Mouse (Mus musculus) lung, adult 2 months (tissue): ENCODE measurements around the gene Magi1. TPM values are rescaled to one million over a fixed set of nuclear protein-coding genes. Genes with fewer than 3 reads are reported as not detected.

Experiments
- DNase-seq: peaks from one replicate; pipeline ENCODE4 v3.0.0; 2022
- H3K4me1 ChIP-seq: fragments of 200-500 bp; 2 replicates; pipeline ENCODE4 v1.6.1; 2011; ENCODE audit warnings: low read length; ENCODE audit not compliant: control insufficient read depth, insufficient read depth
- H3K4me3 ChIP-seq: fragments of 200-500 bp; replicated peaks from 2 replicates; pipeline ENCODE3; 2011; ENCODE audit warnings: low read depth, mild to moderate bottlenecking, control low read depth, low read length; ENCODE audit errors: extremely low read depth
- CTCF ChIP-seq: fragments of 200-500 bp; IDR thresholded peaks from 2 replicates; pipeline ENCODE4 v1.5.1; 2011; ENCODE audit warnings: mild to moderate bottlenecking, low read length, control low read depth; ENCODE audit not compliant: insufficient read depth
- POLR2A ChIP-seq: fragments of 200-500 bp; IDR thresholded peaks from 2 replicates; pipeline ENCODE4 v1.6.1; 2011; ENCODE audit warnings: low read depth, mild to moderate bottlenecking, control low read depth, low read length, borderline replicate concordance; ENCODE audit errors: extremely low read depth
- WGBS: fragments of 180-500 bp; shearing (Covaris S2); methylation state at CpG from one replicate; pipeline ENCODE4 v1.1.7; 2018; 5-methylcytosine and 5-hydroxymethylcytosine counted together
- polyA plus RNA-seq: library from polyadenylated mRNA; depleted of rRNA; stranded (reverse); fragments of >200 nt; gene quantifications from 2 replicates; pipeline ENCODE4 v1.2.3, GENCODE M21; 2012

Gene Magi1
- polyA plus RNA-seq, 1 experiment, result 12.3 TPM

DNA sequence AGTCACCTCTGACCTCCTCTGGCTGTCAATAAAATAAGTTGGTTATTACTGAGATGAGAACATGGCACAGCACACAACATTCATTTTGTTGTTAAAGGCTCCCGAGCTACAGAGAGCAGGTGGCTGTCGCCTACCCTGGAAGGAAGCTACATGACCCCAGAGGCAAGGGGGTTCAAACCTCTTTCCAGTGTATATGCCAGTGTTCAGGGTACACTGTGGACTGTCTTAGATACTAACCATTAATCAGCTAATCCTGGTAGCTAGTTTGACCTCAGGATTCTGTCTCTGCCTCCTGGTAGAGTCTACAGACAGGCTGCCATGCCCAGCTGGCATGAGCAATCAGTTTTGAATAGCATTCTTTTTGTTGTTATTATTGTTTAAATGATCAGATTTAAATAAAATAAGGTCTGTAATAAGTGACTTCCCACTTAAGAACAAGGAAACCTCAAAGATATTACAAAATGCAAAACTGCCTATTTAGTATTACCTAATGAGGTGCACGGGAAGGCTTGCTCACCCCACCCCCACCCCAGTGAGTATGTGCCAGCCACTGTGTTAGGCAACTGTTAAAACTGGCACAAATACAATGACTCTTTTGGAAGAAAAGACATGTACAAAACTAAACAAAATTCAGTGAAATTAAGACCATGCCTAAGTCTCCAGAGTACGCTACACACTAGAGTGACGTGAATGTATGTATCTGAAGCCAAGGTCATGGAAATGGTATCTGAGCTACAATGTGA, 513.3 kb downstream of the Magi1 start:
- no peak for DNase-seq
- H3K4me1 ChIP-seq, result 0 out of 2 replicates have a peak, but pooled peaks cover 2% of the 10 kb centered on the region
- WGBS, result 75% methylated on average over 5 of the region's 5 CpGs
- TF ChIP-seq POLR2A, result no peak
- no peak for TF ChIP-seq CTCF
- H3K4me3 ChIP-seq, result no peak overlapping the region

DNA sequence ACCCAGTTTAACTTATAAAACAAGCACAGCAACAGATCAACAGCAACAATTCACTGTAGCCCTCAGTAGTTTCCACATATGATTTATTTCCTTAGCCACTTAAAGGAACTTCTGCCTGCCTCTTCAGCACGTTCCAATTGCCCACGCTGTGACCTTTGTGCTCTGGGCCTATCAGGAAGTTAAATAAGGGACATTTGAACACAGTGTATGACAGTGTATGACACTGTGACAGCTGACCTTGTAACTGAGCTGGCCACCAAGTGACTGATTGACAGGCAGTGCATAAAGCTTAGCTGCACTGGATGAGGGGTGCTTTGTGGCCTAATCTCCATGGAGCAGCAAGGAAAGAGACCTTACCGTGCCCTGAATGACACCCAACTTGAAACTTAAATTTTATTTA, 525.6 kb downstream of the Magi1 start:
- 62% methylated on average over 3 of the region's 3 CpGs for WGBS
- H3K4me1 ChIP-seq, result no peaks in the 10 kb centered on the region
- DNase-seq, result no peak
- no peak overlapping the region for H3K4me3 ChIP-seq
- TF ChIP-seq CTCF (no peak), POLR2A (no peak)

DNA sequence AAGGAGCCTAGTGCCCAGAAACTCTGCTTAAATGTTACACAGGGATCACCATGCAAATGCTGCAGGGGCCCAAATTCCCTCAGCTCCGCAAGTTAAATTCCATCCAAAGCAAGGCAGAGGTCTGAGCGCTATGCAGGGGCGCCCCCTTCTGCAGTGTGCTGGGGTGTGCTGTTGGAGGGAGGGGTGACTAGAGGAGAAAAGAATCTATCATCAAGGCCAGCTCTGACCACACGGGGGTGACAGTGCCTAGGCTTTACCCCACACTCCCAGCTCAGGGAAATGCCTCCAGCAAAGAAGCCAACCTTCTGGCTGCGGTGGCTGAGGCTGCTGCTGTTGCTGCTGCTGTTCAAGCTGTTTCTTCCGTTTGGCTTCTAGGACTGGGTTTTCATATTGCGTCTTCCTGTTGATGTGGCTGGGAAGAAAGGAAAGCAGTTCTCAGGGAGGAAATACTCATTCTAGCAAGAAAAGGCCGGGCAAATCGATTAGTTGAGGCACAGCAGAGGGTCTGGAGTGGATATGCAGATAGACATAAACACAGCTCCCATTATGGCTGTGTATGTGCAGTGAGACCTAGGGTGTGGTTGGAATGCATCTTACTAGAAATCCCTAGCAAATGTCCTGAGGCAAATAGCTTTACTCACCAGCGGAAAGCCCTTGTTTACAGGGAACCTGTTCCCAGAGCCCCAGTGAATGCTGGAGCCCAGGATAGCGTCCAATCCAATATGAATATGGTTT, 526.2 kb downstream of the Magi1 start:
- peak; percentile 47 for DNase-seq
- Histone ChIP-seq H3K4me3 (no peak overlapping the region), H3K4me1 (no peaks in the 10 kb centered on the region)
- TF ChIP-seq CTCF (peak; percentile 85), POLR2A (no peak)
- WGBS, result 21% methylated on average over 11 of the region's 11 CpGs

DNA sequence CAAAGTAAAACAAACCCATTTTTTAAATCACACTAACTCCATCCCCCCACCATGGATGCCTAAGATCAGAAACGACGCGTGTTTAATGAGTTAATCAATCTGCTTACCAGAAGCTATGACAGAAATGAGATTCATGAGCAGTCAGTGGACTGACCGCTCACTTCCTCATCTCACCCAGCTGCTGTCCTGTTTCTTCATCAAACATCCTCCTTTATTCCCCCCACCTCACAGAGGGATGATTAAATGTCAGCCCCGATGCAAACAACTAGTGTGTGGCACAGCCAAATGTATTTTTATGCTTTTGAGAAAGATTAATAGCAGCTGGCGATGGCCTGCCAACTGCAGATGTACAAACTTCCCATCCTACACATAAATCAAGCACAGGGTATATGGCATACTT, 540.6 kb downstream of the Magi1 start:
- H3K4me3 ChIP-seq, result no peak overlapping the region
- no peaks in the 10 kb centered on the region for H3K4me1 ChIP-seq
- 46% methylated on average over 6 of the region's 6 CpGs for WGBS
- no peak for DNase-seq
- TF ChIP-seq POLR2A (no peak), CTCF (no peak)

DNA sequence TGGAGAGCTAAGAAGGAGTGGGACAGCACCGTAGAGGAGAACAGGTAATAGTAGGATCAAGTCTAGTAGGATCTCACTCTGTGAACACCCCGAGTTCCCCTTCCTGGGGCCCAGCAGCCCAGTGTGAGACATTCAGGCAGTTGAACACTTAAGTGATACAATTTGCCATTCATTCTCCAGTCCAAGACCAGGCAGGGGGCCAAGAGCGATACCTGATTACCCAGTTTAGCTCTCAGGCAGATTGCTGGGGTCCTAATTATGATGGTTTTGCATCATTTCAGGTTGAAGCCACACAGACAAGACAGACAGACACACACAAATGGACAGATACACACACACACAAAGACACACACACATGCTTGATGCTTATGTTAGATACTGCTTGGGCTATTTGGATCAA, 543.9 kb downstream of the Magi1 start:
- no peak overlapping the region for H3K4me3 ChIP-seq
- DNase-seq, result no peak
- WGBS, result 84% methylated on average over 3 of the region's 3 CpGs
- TF ChIP-seq CTCF, result no peak
- TF ChIP-seq POLR2A, result no peak
- H3K4me1 ChIP-seq, result no peaks in the 10 kb centered on the region

DNA sequence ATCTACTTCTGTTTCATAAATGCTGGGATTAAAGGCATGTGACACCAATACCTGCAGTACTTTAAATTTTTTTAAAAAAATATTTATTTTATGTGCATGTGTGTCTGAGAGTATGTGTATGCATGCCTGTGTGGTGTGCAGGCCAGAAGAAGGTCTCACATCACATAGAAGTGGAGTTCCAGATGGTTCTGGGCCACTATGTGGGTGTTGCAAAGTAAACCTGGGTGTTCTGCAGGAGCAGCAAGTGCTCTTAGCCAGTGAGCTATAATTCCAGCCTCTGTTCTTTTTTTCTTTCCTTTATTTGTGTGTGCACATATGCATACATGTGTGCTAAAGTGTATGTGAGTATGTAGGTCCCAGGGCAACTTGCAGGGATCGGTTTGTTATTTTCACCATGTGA, 546.6 kb downstream of the Magi1 start:
- no peak overlapping the region for H3K4me3 ChIP-seq
- H3K4me1 ChIP-seq, result no peaks in the 10 kb centered on the region
- 100% methylated on average over 1 of the region's 1 CpGs for WGBS
- no peak for DNase-seq
- no peak for TF ChIP-seq CTCF
- TF ChIP-seq POLR2A, result no peak

DNA sequence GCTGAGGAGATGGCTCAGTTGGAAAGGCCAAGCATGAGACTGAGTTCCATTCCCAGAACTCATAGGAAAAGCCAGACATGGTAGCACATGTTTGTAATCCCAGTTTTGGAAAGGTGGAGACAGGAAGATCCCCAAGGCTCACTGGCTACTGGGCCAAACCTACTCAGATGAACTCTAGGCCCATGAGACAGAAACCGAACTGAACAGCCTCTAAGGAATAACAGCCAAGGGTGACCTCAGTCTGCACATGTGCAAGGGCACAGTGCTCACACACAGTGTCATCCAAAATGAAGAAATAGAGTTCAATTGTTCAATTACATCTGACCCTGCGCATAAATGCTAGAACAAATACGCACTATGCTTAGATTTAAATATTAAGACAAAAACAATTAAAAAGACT, 547.6 kb downstream of the Magi1 start:
- no peaks in the 10 kb centered on the region for H3K4me1 ChIP-seq
- TF ChIP-seq POLR2A (no peak), CTCF (no peak)
- DNase-seq, result no peak
- H3K4me3 ChIP-seq, result no peak overlapping the region
- 85% methylated on average over 3 of the region's 3 CpGs for WGBS

DNA sequence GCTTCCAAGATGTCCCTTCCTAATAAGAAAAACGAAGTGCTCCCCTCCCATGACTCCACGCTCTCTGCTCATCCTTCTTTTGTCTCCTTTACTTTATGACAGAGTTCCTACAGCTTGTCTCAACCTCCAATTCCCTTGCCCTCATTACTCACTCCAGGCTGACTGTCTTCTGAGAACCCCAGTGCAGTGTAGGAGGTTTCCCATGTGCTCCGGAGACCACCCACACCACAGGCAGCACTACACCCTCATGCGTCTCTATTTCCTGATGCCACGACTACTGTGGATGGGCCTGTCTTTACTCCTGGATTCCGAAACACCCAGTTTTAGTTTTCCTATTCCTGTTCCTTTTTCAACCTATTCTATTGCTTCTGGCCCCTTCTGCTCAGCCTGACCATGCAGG, 549.9 kb downstream of the Magi1 start:
- no peak for DNase-seq
- no peaks in the 10 kb centered on the region for H3K4me1 ChIP-seq
- no peak overlapping the region for H3K4me3 ChIP-seq
- TF ChIP-seq CTCF (no peak), POLR2A (no peak)
- 86% methylated on average over 6 of the region's 6 CpGs for WGBS

DNA sequence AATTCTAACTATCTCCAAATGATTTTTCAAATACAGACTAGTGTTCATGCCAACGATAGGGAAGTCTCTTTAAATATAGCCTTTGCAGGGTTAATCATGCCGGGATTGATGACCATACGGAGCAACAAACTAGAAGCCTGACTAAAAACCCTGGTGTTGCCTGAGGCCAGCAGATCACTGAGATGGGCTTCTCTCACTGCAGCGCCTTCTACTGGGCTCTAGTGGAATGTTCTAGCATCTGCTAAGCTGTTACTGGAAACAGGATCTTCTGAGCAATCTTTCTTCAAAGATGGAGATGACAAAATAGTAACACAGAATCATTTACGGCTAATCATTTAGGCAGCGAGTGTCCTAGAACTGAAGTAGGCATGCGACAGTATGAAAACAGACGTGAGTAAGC, 554.0 kb downstream of the Magi1 start:
- TF ChIP-seq POLR2A, result no peak
- TF ChIP-seq CTCF, result peak; percentile 51; the same call in 1 of the 2 replicates
- H3K4me1 ChIP-seq, result peaks cover 2% of the 10 kb centered on the region; the same call in 1 of the 2 replicates
- 66% methylated on average over 8 of the region's 8 CpGs for WGBS
- no peak for DNase-seq
- H3K4me3 ChIP-seq, result no peak overlapping the region

DNA sequence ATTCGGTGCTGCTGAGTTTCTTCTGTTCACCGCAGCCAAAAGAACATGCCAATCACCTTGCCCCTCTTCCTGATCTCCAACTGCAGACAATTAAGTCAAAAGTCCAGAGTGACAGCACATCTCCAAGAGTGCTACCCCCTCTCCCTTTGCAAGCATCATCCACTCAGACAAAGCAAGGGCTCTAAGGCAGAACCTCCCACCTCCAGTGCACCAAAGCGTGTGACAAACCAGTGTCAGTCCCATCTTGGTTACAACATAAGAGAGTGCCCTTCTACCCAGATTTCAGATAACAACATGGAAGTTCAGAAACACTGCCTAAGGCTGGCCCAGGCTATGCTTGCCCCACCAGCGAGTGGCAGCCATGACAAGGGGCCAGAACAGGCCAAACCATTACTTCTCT, 554.9 kb downstream of the Magi1 start:
- Histone ChIP-seq H3K4me1 (peaks cover 2% of the 10 kb centered on the region; the same call in 1 of the 2 replicates), H3K4me3 (no peak overlapping the region)
- DNase-seq, result no peak
- 82% methylated on average over 4 of the region's 4 CpGs for WGBS
- TF ChIP-seq CTCF, result no peak
- TF ChIP-seq POLR2A, result no peak
